Mouse (Mus musculus) retina, postnatal 7 days (tissue): ENCODE measurements around the gene Gm21732.
"Not testable (repeated sequence)": the region's sequence is repeated elsewhere in the genome, so short reads cannot be mapped to it uniquely, and the experiment has no call there.

Experiments used
- DNase-seq: peaks from one replicate; pipeline ENCODE4 v3.0.0-alpha.2; 2012; ENCODE audit warnings: low read depth, low spot score

The Gm21732 gene

GRCm38 (mm10) chrY:38575591-38575990 is at the start of gene Gm21732:
Gene Gm21732 (minus strand): TSS chrY:38575691.
- DNase-seq: not testable (repeated sequence)
